Mouse (Mus musculus): ENCODE results near the gene Cep170. TPM values are rescaled to one million over a fixed set of nuclear protein-coding genes. Genes with fewer than 3 reads are reported as not detected.
"Not testable (repeated sequence)": the region's sequence is repeated elsewhere in the genome, so short reads cannot be mapped to it uniquely, and the experiment has no call there.

The Cep170 gene
- total RNA-seq (2017), result 80.3 to 121 TPM (median 107 TPM) in 3 replicates

GRCm38 (mm10) chr1:176814036-176814420, at the start of gene Cep170:
TSS of gene Cep170 (minus strand) at chr1:176814067.
- ATAC-seq (replicated peaks; ENCODE audit: insufficient number of reproducible peaks, low FRiP score, low TSS enrichment, poor library complexity, severe bottlenecking), result peak; percentile 49

DNA sequence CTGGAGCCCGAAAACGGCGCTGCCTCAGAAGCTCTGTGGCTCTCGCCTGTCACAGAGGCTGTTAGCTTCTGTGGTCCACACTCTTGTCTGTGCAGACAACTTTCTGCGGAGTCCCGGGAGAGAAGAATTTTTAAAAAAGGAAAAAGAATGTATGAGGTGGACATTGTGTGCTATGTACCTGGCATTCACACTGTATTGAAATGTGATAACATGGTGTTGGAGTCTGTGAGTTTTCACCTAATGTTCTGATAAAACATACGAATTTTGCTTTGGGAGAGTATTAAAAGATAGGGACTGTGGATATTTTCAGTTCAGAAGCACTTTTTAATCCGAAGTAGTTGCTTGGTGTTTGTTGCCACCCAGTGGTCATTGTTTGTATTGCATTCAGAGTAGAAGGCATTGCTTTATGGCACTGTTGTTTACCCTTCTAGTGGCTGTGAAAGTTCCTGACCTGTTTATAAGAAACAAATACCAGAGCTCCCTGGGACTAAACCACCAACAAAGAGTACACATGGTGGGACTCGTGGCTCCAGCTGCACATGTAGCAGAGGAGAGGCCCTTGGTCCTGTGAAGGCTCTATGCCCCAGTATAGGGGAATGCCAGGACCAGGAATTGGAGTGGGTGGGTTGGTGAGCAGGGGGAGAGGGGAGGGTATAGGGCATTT, 48.2 kb upstream of the Cep170 start:
- peak; percentile 71; the same call in 1 of the 2 replicates for ATAC-seq (replicated peaks; ENCODE audit: insufficient number of reproducible peaks, low FRiP score, low TSS enrichment, poor library complexity, severe bottlenecking)

- peak; percentile 94 for ATAC-seq (replicated peaks; ENCODE audit: insufficient number of reproducible peaks, low FRiP score, low TSS enrichment, poor library complexity, severe bottlenecking)
Observed at GRCm38 (mm10) chr1:176852813-176853590, 39.1 kb upstream of the Cep170 start.

GRCm38 (mm10) chr1:176851401-176851800, 37.5 kb upstream of the Cep170 start:
- ATAC-seq (replicated peaks; ENCODE audit: insufficient number of reproducible peaks, low FRiP score, low TSS enrichment, poor library complexity, severe bottlenecking), result no peak

- no peak for ATAC-seq (replicated peaks; ENCODE audit: insufficient number of reproducible peaks, low FRiP score, low TSS enrichment, poor library complexity, severe bottlenecking)
Observed at GRCm38 (mm10) chr1:176849377-176849776, 35.5 kb upstream of the Cep170 start.

- no peak for ATAC-seq (replicated peaks; ENCODE audit: insufficient number of reproducible peaks, low FRiP score, low TSS enrichment, poor library complexity, severe bottlenecking)
Observed at GRCm38 (mm10) chr1:176848613-176849290, 34.9 kb upstream of the Cep170 start.

- no peak for ATAC-seq (replicated peaks; ENCODE audit: insufficient number of reproducible peaks, low FRiP score, low TSS enrichment, poor library complexity, severe bottlenecking)
Observed at GRCm38 (mm10) chr1:176847118-176847859, 33.4 kb upstream of the Cep170 start.

DNA sequence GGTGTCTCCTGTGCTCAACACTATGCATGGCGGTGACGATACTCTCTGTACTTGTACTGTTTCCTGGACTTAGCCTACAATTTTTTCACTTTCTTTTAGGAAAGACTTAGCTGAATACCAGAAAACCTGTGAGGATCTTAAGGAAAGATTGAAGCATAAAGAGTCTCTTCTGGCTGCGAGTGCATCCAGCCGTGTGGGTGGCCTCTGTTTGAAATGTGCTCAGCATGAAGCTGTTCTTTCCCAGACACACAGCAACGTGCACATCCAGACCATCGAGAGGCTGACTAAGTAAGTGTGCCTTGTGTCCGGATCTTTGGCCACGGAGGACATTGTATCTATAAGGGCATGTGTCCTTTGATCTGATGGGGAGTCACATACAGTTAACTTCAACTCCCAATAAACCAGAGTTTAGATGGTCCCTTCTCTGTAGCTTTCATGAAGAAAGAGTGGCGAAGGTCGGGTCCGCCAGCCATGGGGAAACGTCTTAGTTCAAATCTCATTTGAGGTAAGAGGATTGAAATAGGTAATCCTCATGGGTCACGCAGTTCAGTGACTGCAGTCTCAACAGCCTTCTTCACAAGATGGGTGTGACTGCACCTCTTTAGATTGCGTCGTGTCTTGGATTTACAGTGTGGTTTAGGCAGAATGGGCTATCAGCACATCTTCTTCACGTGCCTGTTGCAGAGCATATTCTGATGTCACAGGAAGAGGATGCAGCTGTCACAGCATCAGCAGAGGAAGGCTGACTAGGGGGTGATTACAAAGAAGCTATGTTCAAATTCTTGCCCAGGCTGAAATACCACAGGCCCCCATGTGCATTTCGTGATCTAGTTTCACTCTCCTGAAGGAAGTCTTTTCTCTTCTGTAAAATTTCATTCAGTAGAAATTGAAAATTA, 31.5 kb upstream of the Cep170 start:
- ATAC-seq (replicated peaks; ENCODE audit: insufficient number of reproducible peaks, low FRiP score, low TSS enrichment, poor library complexity, severe bottlenecking), result no peak

DNA sequence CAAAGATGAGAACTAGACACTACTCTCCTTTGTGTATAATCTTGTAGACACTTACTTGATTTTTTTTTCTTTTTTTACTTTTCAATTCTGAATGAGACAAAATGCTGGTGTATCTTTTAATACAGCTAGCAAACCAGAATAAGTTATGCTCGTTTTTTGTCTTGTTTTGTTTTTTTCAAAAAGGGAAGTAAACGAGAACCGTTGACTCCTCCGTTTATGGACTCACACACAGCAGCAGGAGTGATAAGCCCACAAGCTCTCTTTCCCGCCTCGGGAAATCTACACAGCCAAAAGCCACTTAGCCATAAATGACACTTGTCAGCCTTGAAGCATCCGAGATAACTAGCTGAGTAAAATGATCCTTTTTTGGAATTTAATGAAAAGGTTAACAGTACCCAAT, 22.7 kb upstream of the Cep170 start:
- ATAC-seq (replicated peaks; ENCODE audit: insufficient number of reproducible peaks, low FRiP score, low TSS enrichment, poor library complexity, severe bottlenecking), result not testable (repeated sequence)

GRCm38 (mm10) chr1:176835501-176836294, 21.8 kb upstream of the Cep170 start:
- 0 out of 2 replicates have a peak, but pooled peaks have one; percentile 32 for ATAC-seq (replicated peaks; ENCODE audit: insufficient number of reproducible peaks, low FRiP score, low TSS enrichment, poor library complexity, severe bottlenecking)

- ATAC-seq (replicated peaks; ENCODE audit: insufficient number of reproducible peaks, low FRiP score, low TSS enrichment, poor library complexity, severe bottlenecking), result 0 out of 2 replicates have a peak, but pooled peaks have one; percentile 34
Observed at GRCm38 (mm10) chr1:176834880-176835279, 21.0 kb upstream of the Cep170 start.

GRCm38 (mm10) chr1:176833948-176834347, 20.1 kb upstream of the Cep170 start:
- ATAC-seq (replicated peaks; ENCODE audit: insufficient number of reproducible peaks, low FRiP score, low TSS enrichment, poor library complexity, severe bottlenecking), result no peak

GRCm38 (mm10) chr1:176833257-176833656, 19.4 kb upstream of the Cep170 start:
- ATAC-seq (replicated peaks; ENCODE audit: insufficient number of reproducible peaks, low FRiP score, low TSS enrichment, poor library complexity, severe bottlenecking), result no peak

DNA sequence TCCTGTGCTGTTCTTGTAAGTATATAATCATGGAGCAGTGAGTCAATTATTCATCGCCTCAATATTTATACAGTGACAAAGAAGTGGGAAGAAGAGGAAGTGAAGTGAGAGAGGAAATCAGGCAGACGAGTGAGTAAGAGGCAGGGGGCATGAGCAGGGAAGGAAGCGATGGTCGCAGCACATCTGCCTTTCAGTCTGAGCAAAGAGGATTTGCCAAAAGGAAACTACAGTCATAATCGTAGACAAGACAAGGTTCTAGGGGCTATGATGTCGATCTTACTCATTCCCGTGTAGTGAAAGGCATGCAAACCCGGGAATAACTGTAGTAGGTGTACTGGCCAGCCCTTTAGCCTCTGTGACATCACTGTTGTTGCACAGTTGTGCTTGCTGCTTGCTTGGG, 18.7 kb upstream of the Cep170 start:
- no peak for ATAC-seq (replicated peaks; ENCODE audit: insufficient number of reproducible peaks, low FRiP score, low TSS enrichment, poor library complexity, severe bottlenecking)

GRCm38 (mm10) chr1:176832071-176832470, 18.2 kb upstream of the Cep170 start:
- ATAC-seq (replicated peaks; ENCODE audit: insufficient number of reproducible peaks, low FRiP score, low TSS enrichment, poor library complexity, severe bottlenecking), result no peak

DNA sequence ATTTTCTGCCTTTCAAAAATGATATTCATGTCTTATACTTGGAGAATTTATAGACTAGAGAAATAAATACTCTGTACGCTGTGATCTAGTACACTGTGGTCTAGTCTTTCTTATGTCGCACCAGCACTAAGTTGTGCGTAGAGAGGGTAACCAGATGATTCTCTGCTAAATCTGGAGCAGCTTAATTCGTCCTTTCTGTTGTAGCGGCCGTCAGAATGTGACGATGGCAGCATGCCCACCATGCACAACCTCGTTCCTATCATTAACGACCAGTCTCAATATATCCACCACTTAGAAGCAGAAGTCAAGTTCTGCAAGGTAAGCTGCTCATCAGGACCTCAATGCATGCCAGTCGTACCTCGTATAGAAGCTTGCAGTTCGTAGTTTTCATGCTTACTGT, 14.8 kb upstream of the Cep170 start:
- ATAC-seq (replicated peaks; ENCODE audit: insufficient number of reproducible peaks, low FRiP score, low TSS enrichment, poor library complexity, severe bottlenecking), result no peak

- peak; percentile 10; the same call in 1 of the 2 replicates for ATAC-seq (replicated peaks; ENCODE audit: insufficient number of reproducible peaks, low FRiP score, low TSS enrichment, poor library complexity, severe bottlenecking)
Observed at GRCm38 (mm10) chr1:176827945-176828485, 14.1 kb upstream of the Cep170 start.
